Mouse (Mus musculus) MEL (cell line): ENCODE measurements around the gene Dtx4.

ENCODE experiments used
- MAFK ChIP-seq: IDR thresholded peaks from 2 replicates; pipeline ENCODE4 v1.6.1; 2011; ENCODE audit warnings: low read depth, mild to moderate bottlenecking, low read length, improper control_type of control experiment, borderline replicate concordance
- TCF12 ChIP-seq: IDR thresholded peaks from 2 replicates; pipeline ENCODE4 v1.6.1; 2014; ENCODE audit warnings: low read depth, mild to moderate bottlenecking, inconsistent platforms, low read length, improper control_type of control experiment, moderate library complexity

GRCm38 (mm10) chr19:12417361-12417760, 83.9 kb downstream of the Dtx4 start, which contains the start of gene Olfr1441:
- TF ChIP-seq TCF12 (no peak), MAFK (no peak)
